Mouse (Mus musculus): ENCODE data around the gene Dclk2. TPM values are rescaled to one million over a fixed set of nuclear protein-coding genes. Genes with fewer than 3 reads are reported as not detected.

Gene Dclk2
- polyA plus RNA-seq (2012; rRNA removed): 104 and 108 TPM in 2 replicates

DNA sequence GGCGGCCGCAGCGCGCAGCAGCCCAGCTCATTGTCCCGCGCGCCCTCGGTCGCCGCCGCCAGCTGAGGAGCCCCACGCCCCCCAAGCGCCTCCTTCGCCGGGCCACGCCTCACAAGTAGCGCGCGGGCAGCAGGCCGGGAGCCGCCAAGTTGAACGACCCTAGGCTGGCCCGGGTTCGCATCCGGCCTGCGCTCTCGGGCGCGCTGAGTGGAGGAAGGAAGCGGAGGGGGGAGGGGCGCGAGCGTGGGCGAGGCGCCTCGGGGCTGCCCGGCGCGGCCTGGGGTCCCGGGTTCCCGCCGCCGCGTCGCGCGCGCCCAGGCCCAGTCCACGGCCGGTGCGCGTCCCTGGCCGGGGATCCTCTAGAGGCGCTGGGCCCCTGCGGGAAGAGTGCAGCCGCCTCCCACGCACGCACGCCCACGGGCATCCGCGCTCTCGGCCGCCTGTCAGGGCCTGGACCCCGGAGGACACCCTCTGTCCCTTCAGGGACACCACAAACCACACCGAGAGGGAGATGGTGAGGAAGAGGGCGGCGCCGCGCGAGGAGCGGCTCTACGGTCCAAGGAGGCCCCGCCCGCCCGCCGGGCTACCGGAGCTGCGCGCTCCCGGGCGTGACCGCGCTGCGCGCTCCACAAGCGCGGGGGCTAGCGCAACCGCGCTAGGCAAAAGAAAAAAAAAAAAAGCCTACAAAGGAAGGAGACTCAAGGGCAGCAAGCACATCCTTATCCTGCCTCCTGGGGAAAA is at the start of gene Dclk2:
TSS of gene Dclk2 (minus strand) at position 510 of the 741 bp plus-strand sequence.
- peak; percentile 37 to 82 for DNase-seq (ENCODE audit: extremely low spot score in 1 of 2, low spot score in 1 of 2)

- no peak for DNase-seq (ENCODE audit: extremely low spot score in 1 of 2, low spot score in 1 of 2)
Observed at GRCm38 (mm10) chr3:86962665-86963435, 42.2 kb upstream of the Dclk2 start.

DNA sequence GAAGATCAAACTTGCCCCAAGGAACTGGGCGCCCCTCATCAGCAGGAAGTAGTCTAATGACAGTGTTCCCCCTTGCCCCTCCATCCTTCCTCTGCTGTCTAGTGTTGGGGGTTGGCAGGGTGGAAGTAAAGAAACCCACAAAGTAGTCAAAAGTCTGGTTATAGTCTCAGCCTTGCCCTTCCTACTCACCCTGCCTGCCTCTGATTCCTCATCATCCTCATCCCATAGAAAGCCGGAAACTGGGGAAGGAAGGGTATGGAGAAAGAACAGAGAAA is 40.7 kb upstream of the Dclk2 start:
- DNase-seq (ENCODE audit: extremely low spot score in 1 of 2, low spot score in 1 of 2): no peak

DNA sequence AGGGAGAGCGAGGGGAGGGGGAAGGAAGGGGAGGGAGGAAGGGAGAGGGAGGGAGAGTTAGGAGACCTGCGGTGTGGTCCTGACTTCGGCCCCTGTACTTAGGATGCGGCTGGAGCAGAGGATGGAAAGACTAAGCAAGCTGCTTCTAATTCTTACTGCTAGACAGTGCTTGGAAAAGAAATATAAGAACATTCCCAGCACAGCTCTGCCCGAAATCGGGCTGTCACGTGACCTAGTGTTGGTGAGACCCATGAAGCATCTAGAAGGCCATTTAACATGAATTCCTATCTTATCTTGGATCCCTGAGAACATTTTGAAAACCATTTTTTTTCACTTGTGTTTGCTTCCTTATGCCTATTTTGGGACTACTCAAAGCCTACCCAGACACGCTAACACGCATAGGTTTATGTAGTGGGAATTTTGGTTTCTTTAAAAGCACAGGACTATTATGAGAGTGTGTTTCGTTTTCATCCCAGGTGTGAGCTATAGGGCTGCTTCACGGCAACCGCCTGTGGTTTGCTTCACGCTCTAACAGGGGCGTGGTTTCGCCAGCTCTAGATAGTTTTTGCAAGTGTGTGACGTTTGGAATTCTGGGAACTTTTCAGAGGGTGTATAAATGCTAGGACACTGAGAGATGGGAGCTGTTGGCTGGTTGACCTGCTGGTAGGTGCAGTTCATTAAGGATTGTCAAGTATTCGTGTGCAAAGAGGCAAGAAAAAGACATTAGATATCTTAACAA is 40.2 kb upstream of the Dclk2 start:
- DNase-seq (ENCODE audit: extremely low spot score in 1 of 2, low spot score in 1 of 2): no peak

DNA sequence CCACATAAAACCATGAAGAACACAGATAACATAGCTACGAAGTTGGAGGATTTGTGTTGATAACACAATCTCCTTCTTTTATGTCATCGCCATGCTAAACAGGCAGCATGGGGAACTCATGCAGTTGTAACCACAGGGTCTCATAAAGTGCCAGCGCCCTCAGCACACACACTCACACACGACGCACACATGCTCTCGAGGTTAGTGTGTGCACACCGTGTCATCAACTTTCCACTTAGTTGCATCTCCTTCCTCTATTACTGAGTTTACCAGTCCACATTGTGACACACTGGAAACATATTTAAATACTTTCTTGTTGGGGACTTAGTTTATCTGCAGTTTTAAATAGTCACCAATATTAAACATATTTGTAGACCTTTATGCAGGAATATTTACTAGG is 38.4 kb upstream of the Dclk2 start:
- DNase-seq (ENCODE audit: extremely low spot score in 1 of 2, low spot score in 1 of 2): no peak

GRCm38 (mm10) chr3:86955376-86955775 is 34.7 kb upstream of the Dclk2 start:
- no peak for DNase-seq (ENCODE audit: extremely low spot score in 1 of 2, low spot score in 1 of 2)

DNA sequence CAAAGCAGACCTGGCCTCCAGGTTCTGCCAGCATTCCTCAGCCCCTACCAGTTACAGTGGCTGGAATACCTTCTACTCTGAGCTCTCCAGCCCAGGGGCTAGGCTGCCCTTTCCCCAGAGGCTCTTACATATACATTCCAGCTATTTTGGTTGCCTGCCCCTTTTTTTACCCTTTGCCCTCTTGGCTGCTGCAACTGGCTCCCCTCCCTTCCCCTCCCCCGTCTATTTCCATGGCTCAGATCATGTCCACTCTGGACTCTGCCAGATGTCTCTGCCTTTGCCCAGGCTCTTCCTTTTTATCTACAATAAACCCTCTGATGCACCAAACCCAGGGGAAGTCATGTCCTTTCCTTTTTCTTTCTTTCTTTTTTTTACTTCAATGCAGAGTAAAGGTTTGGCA is 33.9 kb upstream of the Dclk2 start:
- DNase-seq (ENCODE audit: extremely low spot score in 1 of 2, low spot score in 1 of 2): no peak

DNA sequence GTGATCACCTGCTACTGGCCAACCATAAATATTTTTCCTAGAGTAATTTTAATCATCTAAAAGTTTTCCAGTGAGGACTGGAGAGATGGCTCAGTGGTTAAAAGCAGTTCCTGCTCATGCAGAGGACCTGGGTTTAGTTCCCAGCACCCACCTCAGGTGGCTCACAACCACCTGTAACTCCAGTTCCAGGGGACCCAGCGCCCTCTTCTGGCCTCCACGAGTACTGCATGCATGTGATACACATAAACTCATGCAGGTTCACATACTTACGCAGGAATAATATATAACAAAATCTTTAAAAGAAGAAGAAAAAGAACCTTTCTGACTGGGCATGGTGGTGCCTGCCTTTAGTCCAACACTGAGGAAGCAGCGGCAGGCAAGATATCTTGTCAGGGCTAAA is 33.2 kb upstream of the Dclk2 start:
- DNase-seq (ENCODE audit: extremely low spot score in 1 of 2, low spot score in 1 of 2): no peak

DNA sequence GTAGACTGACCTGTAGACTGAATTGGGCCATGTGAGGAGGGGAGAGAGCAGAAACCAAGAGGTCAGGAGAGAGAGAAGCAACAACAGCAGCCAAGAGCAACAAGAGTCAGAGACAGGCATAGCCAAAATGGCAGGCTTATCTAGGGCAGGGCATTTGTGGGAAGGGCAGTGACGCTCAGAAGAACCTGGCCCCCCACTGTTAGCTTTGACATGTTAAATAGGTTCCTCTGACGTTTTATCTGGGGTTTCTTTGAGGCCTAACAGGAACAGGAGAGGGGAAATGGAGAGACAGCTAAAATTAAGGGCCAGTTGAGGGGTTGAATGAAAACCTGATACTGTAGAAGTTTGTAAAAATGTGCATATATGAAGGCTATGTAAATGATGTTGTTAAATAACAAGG is 30.0 kb upstream of the Dclk2 start:
- no peak for DNase-seq (ENCODE audit: extremely low spot score in 1 of 2, low spot score in 1 of 2)

DNA sequence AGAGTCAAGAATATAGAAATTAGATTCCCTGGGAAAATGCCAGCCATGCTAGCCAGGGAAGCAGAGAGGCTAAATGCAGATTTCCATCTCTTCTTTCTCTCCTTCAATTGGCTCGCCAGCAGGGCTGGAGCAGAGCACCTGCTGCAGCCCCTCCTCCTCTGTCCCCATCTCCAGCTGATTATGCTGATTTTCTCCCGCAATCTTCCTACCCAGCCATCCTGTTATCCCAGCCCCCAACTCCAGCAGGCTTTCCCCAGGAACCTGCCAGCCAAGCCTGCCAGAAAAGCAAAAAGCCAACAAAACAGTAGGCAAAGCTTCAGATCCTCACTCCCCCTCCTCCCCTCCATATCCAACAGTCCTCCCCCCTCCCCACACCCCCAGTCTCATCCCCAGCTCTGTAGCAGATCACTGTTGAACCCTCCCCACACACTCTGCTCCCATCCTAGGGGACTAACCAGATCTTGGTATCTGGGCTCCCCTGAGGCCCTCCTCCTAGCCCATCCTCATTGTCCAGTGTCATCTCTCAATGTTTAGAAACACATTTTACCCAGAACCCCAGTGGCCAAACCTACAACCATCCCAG is 15.7 kb upstream of the Dclk2 start:
- DNase-seq (ENCODE audit: extremely low spot score in 1 of 2, low spot score in 1 of 2): peak in 1 of 2 experiments; percentile 32

DNA sequence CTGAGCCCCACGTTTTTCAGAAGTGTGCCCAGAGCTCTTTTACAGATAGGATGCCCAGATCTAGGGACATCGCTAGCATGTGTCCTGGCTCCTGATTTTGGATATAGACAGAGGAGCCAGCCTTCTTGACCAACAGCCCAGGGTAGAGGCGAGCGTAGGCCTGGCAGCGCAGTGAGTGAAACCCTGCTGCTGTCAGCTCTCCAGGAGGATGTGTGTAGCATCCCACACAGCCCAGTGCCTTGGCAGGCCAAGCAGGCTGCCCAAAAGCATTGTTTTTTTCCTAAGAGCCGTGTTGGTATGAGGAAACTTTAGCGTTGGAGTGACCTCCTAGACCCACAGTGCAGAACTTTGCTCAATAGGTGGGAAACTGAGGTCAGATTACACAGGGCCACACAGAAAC is 12.8 kb upstream of the Dclk2 start:
- DNase-seq (ENCODE audit: extremely low spot score in 1 of 2, low spot score in 1 of 2): no peak

DNA sequence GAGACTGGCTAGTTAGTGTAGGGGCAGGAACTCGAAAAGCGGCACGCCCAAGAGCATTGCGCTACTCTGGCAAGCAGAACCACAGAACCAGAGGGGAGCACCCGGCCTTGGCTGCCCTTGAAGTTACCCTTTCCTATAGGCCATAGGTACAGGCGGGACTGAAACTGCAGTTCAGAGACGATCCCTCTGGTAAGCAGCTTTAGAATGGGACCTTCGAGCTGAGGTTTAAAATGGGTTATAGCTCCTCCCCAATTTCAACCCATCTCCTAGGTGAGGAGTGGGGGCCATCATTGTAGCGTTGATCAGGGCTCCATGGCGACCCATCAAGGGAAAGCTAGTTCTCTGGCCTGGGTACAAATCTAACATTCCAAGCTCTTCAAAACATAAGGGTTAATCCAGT is 3.0 kb upstream of the Dclk2 start:
- no peak for DNase-seq (ENCODE audit: extremely low spot score in 1 of 2, low spot score in 1 of 2)

GRCm38 (mm10) chr3:86921181-86921975 is 726 bp upstream of the Dclk2 start:
- DNase-seq (ENCODE audit: extremely low spot score in 1 of 2, low spot score in 1 of 2): peak in 1 of 2 experiments; percentile 22

- DNase-seq (ENCODE audit: extremely low spot score in 1 of 2, low spot score in 1 of 2): peak in 1 of 2 experiments; percentile 21
Observed at GRCm38 (mm10) chr3:86919641-86920342, 860 bp downstream of the Dclk2 start.

- no peak for DNase-seq (ENCODE audit: extremely low spot score in 1 of 2, low spot score in 1 of 2)
Observed at GRCm38 (mm10) chr3:86917048-86917447, 3.6 kb downstream of the Dclk2 start.

DNA sequence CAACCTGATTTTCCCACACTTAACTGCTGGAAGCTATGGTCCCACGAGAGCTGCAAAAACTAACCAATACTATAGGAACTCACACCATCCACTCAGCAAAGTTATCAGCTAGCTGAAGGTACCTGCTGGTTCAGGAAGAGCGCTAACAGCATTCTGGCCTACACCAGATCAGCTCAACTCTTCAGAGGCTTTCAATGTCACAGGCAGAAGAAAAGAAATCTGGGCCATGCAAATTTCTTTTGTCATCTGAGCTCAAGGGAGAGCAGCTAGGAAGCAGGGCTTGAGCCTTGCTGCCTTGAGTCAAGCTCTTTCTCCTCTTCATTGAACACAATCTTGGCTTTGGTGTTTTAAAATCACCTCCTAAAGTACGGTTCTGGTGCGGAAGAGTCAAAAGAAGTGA is 4.0 kb downstream of the Dclk2 start:
- no peak for DNase-seq (ENCODE audit: extremely low spot score in 1 of 2, low spot score in 1 of 2)

GRCm38 (mm10) chr3:86915291-86915690 is 5.4 kb downstream of the Dclk2 start:
- DNase-seq (ENCODE audit: extremely low spot score in 1 of 2, low spot score in 1 of 2): no peak

DNA sequence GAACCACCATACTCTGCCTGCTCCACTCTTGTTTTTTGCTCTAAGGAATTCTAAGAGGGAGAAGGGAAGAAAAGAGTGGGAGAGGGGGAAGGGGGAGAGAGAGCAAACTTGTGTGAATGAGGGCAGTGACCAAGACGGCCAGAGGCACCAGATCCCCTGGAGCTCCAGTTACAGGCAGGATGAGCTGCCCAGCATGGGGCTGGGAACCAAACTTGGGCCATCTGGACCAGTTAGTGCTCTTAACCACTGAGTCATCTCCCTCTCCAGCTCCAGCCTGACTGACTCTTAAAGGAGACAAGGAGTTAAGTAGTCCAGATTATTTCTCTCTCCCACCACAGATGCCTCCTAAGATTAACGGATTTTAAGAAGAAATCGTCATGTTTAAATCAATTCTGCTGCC is 6.3 kb downstream of the Dclk2 start:
- DNase-seq (ENCODE audit: extremely low spot score in 1 of 2, low spot score in 1 of 2): no peak

DNA sequence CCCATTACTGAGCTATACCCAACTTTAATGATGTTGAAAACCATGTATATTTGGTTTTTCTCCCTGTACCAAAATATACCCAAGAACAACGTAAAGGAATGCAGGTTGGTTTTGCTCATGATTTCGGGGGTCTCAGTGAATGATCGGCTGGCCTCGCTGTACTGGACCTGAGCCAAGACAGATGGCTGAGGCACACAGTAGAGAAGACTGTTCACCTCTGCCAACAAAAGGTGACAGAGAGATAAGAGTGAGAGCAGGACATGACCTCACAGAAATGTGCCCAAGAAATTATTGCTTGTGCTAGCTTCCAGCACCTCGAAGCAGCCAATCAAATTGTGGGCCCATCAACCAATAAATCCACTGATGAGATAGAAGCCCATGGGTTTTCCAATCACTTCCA is 22.3 kb downstream of the Dclk2 start:
- DNase-seq (ENCODE audit: extremely low spot score in 1 of 2, low spot score in 1 of 2): no peak

DNA sequence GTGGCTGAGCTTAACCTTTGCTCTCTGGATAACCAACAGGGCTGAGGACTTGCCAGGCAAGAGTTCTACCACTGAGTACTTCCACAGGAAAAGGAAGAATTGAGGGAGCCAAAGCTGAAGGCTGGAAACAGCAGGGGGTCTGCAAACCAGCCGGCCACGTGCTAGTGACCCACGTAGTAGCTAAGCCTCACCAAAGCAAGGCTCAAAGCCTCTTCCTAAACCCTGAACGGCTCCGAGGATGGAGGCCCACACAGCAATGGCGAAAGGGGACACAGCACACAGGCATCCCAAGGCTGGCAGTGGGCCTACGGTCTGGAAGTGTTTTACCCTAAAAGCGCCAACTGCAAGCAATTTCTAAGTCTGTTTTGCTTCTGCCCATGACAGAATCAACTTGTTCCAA is 23.1 kb downstream of the Dclk2 start:
- DNase-seq (ENCODE audit: extremely low spot score in 1 of 2, low spot score in 1 of 2): no peak

Data from frontal cortex, adult 2 months (tissue).